Comparison of ENCODE assay signal across 1 mouse cellular context in the genomic region with DNA sequence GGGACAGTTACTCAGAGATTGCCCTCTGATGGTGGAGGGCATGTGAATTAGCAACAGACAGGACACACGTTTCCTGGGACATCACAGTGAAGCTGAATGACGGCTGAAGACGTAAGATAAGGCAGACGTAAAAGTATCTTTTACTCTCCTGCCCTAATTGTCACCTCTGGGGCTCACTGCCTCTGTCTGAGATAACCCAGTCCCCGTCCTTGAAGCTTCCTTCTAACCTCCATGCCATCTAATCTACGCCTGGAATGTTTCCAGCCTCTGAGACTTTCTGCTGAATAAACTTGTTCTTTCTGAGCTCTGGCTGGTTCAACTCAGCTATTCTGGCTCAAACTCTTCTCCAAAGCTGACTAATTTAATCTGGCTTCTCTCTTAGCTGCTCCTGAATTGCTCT.
TF ChIP-seq lines count a peak whose summit lies in the region.

No protein-coding gene starts in this region.

TF ChIP-seq in MEL, 35 proteins besides CTCF, POLR2A, EP300 and RAD21 (continued from another document):
- TF ChIP-seq NRF1 (IDR thresholded peaks at IDR 0.05; ENCODE audit: insufficient read depth, low read depth, low read length, poor library complexity, severe bottlenecking) (no peak), E2F4 (IDR thresholded peaks at IDR 0.05; ENCODE audit: borderline replicate concordance, low read depth, low read length) (no peak), ZKSCAN1 (IDR thresholded peaks at IDR 0.05; ENCODE audit: low read depth, low read length) (no peak), SMC3 (IDR thresholded peaks at IDR 0.05; ENCODE audit: low read depth, low read length) (no peak), GATA1 (IDR thresholded peaks at IDR 0.05; ENCODE audit: low read depth, low read length) (peak; percentile 88), HCFC1 (IDR thresholded peaks at IDR 0.05; ENCODE audit: low read depth, low read length) (0 out of 2 replicates have a peak, but pooled peaks have one; percentile 15), ZMIZ1 (IDR thresholded peaks at IDR 0.05; ENCODE audit: low read depth, low read length) (no peak), ETS1 (IDR thresholded peaks at IDR 0.05; ENCODE audit: low read depth, low read length) (peak; percentile 81), MXI1 (IDR thresholded peaks at IDR 0.05; ENCODE audit: low read depth, low read length) (peak; percentile 72; the same call in 1 of the 2 replicates), CHD2 (IDR thresholded peaks at IDR 0.05; ENCODE audit: low read length) (no peak), POLR2AphosphoS5 (IDR thresholded peaks at IDR 0.05; ENCODE audit: borderline replicate concordance, low read depth, low read length) (no peak), CHD1 (IDR thresholded peaks at IDR 0.05; ENCODE audit: low read depth, low read length) (no peak), MAFK (IDR thresholded peaks at IDR 0.05; ENCODE audit: borderline replicate concordance, low read depth, low read length) (peak; percentile 47; the same call in 1 of the 2 replicates), ELF1 (IDR thresholded peaks at IDR 0.05; ENCODE audit: low read depth, low read length) (peak; percentile 29; the same call in 1 of the 2 replicates), SIN3A (IDR thresholded peaks at IDR 0.05; ENCODE audit: low read length) (peak; percentile 74), POLR2AphosphoS2 (IDR thresholded peaks at IDR 0.05; ENCODE audit: low read length) (no peak), BHLHE40 (IDR thresholded peaks at IDR 0.05; ENCODE audit: borderline replicate concordance, low read depth, low read length) (peak; percentile 19; the same call in 1 of the 2 replicates), MYC (IDR thresholded peaks at IDR 0.05; ENCODE audit: low read depth, low read length) (peak; percentile 70), MAZ (IDR thresholded peaks at IDR 0.05; ENCODE audit: low read depth, low read length) (no peak), MAX (IDR thresholded peaks at IDR 0.05; ENCODE audit: low read length) (0 out of 2 replicates have a peak, but pooled peaks have one; percentile 39), USF1 (IDR thresholded peaks at IDR 0.05; ENCODE audit: low read depth, low read length) (no peak), TCF12 (IDR thresholded peaks at IDR 0.05; ENCODE audit: low read depth, low read length) (peak; percentile 88), RCOR1 (IDR thresholded peaks at IDR 0.05; ENCODE audit: low read depth, low read length) (peak; percentile 62)
